Mouse (Mus musculus): Measurements from ENCODE around the gene Iqcc.

The Iqcc gene

DNA sequence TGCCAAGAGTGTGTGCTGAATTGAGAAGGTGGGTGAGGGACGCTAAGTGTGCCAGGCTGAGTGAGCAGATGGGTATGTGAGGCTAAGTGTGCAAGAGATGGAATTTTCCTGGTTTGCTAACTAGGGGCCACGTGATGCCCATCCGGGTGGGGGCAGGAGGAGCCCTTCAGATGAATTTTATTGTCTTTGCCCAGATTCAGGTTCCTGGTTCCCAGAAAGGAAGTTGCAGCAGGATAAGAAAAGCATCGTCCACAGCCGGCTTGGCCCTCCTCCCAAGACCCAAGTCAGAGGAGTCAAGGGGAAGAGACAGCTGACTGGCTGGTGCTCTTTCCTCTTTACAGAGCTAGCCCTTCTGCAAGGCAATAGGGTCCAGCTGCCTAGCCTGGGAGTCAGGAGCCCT is 40.4 kb downstream of the Iqcc start, which contains the start of gene Fam167b:
Fam167b (minus strand) TSS at position 84 of the 400 bp plus-strand sequence.
- no peak for DNase-seq (ENCODE audit: low spot score)

DNA sequence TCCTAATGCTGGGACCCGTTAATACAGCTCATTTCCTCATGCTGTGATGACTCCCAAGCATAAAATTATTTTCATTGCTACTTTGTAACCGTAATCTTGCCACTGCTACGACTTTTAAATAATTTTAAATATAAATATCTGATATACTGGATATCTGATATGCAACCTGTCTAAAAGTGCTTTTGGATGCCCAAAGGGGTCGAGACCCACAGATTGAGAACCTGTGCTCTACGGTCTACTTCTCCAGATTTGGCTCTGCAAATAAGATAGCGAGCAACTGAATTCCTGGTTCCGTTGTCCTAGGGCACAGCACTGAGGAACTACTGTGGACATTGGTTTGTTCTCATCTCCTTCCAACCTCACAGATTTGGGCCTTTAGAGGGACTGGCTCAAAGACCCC is 41.2 kb downstream of the Iqcc start:
- DNase-seq (ENCODE audit: low spot score) = no peak

DNA sequence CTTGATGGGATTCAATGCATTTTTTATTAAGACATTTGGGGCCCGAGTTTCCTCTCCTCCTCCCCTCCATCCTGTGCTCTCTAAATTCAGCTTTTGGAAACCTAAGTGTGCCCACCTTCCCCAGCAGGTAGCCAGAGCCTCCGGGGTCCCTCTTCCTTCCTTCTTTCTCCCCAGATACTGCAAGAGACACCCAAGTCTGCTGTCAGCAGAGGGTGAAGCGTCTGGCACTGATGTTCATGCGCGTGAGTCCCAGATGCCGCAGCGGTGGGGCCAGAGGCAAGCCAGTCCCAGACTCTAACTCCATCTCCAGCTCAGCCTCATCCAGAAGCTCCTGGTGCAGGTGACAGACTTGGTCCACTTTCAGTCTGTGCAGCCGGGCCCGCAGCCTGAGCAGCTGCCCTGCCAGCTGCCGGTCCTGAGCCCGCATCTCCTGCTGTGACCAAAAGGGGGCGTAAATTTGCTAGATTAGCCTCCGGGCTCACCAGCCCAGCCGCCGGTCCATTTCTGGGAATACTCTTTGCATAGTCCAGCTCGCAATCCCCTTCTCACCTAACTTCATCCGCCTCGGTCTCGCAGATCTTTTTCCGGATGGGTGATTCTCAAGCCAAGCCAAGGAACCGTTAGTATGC is 41.9 kb downstream of the Iqcc start:
- peak; percentile 92 for DNase-seq (ENCODE audit: low spot score)

DNA sequence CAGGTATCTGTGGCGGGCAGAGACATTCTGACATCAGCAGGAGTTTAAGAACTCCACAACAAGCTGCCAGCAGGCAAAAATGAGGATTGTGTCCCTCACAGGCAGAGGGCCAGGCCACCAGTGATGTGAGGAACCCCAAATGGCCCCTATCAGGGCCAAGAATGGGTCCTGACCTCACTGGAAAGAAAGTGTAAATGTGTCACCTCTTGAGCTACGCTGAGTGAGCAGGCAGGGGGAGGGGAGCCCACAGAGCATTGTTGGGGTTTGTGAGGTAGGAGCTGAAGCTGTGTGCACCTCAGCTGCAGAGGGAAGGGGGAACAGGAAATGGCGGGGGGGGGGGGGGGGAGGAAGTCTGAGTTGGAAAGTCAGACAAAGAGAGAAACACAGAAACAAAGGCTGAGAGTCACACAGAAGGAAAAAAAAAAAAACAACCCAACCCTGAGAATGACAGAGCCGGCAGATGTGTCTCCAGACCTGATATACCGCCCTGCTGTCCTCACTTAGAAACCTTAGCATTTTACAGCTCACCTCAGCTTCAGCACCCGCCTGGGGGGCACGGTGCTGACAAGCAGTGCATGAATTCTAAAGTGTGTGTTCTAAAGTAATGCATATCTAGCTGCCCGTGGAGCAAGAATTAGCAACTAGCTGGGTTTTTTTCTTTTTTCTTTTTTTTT is 43.6 kb downstream of the Iqcc start:
- DNase-seq (ENCODE audit: low spot score) = no peak

DNA sequence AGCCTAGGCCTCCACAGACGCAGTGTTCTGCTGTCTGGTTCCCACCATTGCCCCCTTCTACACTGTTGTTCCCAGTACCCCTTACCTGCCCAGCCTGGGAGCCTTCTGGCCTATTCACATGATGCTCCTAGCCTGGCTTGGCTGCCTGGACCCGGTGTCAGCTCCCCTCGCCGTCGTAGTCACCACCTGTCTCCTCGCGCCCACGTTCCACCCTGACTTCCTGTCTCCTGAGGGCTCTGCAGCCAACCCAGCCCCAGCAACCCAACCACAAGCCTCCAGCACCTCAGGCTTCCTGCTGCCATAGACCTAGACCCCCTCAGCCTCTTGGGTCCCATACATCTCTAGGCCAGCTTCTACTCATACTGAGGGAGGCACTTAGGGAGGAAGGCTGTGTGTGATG is 45.5 kb downstream of the Iqcc start, which contains the start of gene Lck:
Lck (minus strand) TSS at position 212 of the 400 bp plus-strand sequence.
- DNase-seq (ENCODE audit: low spot score) = no peak

DNA sequence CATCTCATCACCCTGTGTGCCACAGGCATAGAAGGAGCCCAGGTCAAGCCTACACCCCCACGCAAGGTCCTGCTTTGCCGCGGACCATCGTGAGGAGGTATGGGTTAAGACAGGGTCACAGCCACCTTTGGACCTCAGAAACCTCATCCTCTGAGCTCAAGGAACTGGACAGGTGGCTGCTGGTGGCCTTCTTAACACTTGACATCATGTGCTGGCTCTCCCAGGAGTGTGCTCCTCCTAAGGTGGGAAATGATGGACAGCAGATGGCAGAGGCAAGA is 45.9 kb downstream of the Iqcc start:
- no peak for DNase-seq (ENCODE audit: low spot score)

DNA sequence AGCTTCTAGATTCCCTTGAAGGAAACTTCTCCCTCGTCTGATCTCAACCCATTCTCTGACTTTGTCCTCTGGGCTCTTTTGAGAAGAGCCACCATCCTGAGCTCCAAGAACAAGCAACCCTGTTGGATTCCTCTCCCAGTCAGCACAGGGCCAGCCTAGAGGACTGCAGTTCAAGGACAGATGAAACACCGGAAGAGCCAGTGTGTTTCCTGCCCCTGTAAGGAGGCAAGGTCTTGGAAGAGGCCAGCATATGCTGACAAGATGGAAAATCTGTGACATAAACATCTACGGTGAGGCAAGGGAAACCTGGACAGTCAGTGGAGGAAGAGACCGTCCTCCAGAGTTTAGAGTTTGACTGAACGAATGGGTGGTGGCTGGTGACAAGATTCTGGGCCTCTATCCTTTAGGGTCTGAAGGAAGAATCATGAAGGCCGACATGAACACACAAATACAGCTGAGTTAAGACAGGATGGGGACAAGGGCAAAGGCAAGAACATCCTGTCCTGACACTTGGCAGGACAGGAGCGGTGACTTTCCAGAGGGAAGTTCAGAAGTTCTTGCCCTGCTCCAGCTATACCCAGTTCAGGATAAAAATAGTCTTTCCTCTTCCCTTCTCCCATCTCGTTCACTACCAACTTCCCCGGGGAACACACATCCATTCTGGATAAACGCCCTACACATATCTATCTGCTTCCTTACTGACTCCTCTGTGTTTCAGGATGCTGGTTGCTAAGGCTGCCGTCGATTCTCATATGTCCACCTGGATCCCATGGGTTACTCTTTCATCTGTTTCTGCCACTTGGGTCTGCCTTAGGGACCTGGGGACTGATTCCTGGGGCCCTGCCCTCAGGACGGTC is 46.4 kb downstream of the Iqcc start:
- no peak for DNase-seq (ENCODE audit: low spot score)

DNA sequence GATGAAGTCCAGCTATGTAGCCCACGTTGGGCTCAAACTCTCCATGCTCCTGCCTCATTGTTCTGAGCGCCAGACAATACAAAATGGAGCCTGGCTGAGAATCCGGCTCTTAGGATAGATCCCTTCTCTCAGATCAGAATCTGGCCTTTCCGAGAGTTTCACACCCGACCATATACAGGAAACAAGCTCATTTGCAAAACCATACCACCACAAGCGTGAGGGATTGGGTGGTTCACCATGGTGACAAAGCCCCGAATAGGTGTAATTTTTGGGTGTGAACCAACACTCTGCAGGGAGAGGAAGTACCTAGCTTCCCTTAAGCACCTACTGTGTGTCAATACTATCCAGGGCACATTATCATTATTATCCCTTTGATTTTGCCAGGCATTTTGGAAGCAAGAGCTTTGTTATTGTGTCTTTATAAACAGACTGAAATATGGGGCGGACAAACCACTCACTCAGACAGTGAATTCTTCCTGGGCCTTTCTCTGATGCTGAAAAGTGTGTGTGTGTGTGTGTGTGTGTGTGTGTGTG is 47.3 kb downstream of the Iqcc start:
- no peak for DNase-seq (ENCODE audit: low spot score)

DNA sequence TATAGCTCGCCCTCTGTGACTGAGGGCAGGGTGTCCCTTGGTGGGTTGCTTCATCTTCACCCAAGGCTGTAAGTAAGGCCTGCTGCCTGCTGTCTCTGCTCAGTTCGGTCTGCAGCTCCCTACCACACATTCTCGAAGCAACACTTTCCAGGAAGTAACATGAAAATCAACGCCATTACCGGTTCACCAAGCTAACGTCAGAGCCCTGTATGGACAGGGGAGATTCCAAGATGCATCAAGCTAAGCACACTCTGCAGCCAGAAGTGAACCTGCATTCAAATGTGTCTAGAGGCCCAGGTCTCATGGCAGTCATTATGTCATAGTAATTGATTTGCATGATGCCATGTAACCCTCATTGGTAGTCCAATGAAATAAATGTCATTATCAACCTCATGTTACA is 48.9 kb downstream of the Iqcc start:
- no peak for DNase-seq (ENCODE audit: low spot score)

DNA sequence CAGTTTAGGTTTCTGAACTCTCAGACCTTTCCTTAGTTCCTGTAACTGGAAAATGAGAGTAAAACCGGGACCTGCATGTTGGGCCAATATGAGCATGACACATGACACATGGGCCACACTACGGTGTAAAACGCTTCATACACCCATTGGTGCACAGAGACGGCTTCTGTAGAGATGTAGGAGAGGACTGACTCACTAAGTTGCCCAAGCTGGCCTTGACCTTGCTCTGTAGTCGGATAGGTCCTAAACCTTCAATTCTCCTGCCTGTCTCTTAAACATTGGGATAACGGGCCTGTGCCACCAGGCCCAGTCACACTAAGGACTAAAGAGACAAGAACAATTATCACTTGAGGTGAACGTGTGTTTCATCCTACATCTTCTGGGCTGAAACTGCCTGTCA is 50.5 kb downstream of the Iqcc start:
- no peak for DNase-seq (ENCODE audit: low spot score)

DNA sequence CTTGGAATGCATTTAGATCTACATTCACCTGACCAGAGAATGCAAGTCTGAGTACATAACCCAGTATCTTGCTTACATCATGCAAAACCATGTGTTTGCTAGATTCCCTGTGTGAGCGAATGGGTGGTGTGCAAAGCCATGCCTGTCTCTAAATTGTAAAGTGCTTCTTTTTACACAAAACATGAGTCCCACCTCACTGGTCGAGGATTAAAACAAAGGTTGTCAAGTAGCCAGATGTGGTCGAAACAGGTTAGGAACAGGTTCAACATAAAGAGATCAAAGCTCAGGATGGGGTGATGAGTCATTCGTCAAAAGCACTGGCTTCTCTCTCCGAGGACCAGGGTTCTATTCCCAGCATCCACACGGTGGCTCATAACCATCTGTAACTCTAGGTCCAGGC is 53.8 kb downstream of the Iqcc start:
- no peak for DNase-seq (ENCODE audit: low spot score)

Data from retina, embryonic 14.5 days (tissue).